Mouse (Mus musculus) ovary, adult 18-20 months (tissue): Measurements from ENCODE around the gene Cacna1c.

Experiments
- DNase-seq: peaks from one replicate; pipeline ENCODE4 v3.0.0; 2022; ENCODE audit warnings: low spot score, mixed read lengths

Gene Cacna1c

DNA sequence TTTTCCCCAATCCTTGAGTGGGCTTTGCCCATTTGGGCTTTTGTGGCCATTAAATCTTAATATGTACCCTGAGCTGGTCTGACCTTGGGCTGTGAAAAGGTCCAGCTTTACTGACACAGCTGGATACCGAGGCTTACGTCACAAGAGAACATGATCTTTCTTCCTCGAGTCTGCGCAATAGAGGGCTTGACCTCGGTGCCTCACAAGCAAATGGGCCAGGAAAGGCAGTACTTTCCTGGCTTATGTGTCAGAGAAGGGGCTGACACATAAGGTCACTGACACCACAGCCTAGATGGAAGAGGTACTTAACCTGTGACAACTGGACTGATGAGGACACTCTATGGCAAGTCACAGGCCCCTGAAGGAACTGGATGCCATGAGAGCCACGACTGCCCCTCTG, 453.5 kb downstream of the Cacna1c start:
- no peak for DNase-seq

- DNase-seq = no peak
Measured at GRCm38 (mm10) chr6:118741841-118742240, 454.4 kb downstream of the Cacna1c start.

- no peak for DNase-seq
Measured at GRCm38 (mm10) chr6:118739961-118740599, 456.1 kb downstream of the Cacna1c start.

GRCm38 (mm10) chr6:118739344-118739743, 456.9 kb downstream of the Cacna1c start:
- no peak for DNase-seq

GRCm38 (mm10) chr6:118738656-118739055, 457.6 kb downstream of the Cacna1c start:
- no peak for DNase-seq

GRCm38 (mm10) chr6:118737078-118737477, 459.1 kb downstream of the Cacna1c start:
- DNase-seq = no peak

GRCm38 (mm10) chr6:118736491-118736890, 459.7 kb downstream of the Cacna1c start:
- DNase-seq = no peak

- DNase-seq = no peak
Measured at GRCm38 (mm10) chr6:118735145-118735544, 461.1 kb downstream of the Cacna1c start.

DNA sequence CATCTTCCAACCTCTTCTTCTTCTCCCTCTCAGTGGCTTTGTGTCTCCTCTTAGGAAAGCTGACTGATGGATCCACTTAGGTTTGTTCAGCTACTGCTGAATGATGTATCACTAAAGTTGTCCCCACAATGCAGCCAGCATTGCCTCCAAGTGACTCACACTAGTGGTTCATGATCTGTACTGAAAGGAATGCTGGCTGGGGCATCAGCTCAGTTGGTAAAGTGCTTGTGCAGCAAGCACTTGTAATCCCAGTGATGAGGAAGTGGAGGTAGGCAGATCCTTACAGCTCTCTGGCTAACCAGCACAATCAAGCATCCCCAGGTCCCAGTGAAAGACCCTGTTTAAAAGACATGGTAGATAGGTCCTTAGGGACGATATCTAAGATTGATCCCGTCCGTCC, 464.3 kb downstream of the Cacna1c start:
- DNase-seq = no peak

- DNase-seq = no peak
Measured at GRCm38 (mm10) chr6:118724908-118725307, 471.3 kb downstream of the Cacna1c start.

GRCm38 (mm10) chr6:118724388-118724787, 471.8 kb downstream of the Cacna1c start:
- DNase-seq = no peak

DNA sequence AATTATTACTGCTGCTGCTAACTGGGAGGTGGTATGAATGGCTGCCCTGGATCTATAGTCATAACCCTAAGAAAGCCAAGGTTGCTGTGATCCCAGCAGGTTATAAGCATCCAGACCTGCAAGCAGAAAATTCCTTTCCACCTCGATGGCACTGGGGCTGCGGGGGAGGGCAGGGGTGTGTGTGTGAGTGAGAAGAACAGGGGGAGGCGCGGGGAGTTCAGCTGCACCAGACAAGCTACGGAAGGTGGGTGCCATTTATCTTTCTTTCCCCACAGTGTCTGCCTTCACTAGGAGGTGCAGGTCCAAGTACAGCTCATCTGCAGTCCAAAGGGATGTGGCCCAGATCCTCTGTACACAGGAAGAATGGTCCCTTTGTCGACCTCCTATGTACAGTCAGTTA, 473.9 kb downstream of the Cacna1c start:
- DNase-seq = no peak

GRCm38 (mm10) chr6:118719486-118719885, 476.7 kb downstream of the Cacna1c start:
- DNase-seq = no peak

- no peak for DNase-seq
Measured at GRCm38 (mm10) chr6:118713286-118713685, 482.9 kb downstream of the Cacna1c start.

DNA sequence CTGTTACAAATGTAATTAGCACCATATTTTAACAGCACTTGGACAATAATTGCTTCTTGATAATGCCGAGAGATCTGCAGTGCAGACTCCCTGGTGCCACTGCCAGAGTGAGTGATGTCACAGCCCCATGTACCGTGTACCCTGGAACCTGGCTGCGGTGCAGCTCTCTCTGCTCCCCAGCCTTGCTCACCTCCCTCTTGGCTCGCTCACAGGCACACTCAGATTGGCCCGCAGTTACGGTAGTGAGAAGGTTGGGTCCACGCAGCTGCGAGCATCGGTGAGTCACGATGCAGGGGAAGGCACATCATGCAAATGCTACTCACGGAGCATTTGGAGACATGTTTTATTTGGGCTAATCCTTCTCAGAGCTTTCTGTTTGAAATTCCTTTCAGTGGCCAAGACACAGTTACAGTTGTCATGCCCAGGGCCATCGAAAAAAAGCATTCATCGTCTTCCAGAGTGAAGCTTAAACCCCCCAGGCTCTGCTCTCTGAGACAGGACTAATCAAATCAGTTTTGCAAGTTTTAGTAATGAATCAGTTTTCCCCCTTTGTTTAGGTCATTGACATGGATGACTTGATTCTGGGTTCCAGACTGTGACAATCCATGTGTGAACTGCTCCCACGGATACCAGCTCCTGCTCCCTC, 484.4 kb downstream of the Cacna1c start:
- DNase-seq = no peak

- no peak for DNase-seq
Measured at GRCm38 (mm10) chr6:118707066-118707465, 489.2 kb downstream of the Cacna1c start.

DNA sequence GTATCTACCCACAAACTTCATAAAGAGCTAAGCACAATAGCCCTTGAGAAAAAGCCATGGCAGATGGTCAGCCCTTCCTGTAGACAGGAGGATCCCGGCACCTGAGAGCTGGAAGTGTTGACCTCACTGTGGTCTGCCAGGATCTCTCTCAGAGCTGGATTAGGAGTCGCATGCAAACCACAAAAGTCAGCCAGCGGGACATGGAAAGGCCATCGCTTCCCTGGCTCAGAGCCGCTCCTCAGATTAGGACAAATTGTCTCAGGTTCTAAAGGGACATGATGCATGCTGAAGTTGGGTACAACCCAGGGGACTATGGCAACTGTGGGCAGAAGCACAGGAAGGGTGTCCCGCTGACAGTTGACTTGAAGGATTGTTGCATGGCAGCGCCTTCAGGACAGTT, 490.4 kb downstream of the Cacna1c start:
- DNase-seq = no peak

DNA sequence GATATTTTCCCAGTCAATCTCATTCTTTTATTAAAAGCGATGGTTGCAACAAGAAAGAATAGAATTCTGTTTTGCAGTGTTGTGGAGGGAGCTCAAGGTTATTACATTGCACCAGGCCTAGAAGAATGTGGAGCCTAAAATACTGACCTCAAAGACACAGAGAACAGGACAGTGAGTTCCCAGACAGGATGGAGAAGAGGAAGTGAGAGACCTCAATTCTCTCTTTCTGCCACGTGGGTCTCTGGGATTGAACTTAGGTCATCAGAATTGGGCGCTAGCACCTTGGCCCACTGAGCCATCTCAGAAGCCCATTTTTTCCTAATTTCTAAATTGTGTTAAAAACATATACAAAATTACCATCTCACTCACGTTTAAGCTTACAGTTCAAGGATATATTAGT, 501.6 kb downstream of the Cacna1c start:
- no peak for DNase-seq

DNA sequence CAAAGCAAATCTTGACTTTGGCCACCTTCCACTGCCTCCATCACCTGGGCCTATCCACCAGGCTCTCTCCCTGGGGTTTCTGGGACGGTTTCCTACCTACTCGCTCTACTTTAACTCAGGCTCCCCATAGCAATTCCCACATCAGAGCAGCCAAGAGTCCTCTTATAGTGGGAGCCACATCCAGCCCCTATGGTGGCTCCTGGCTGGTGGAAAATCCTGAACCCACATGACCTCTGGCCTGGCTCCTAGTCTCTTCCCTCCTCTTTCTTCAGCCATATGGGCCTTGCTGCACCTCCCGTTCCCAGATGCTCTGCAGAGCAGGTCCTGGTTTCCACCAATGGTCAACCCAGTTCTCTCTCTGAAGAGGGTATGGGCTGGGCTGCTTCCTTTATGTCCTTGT, 506.8 kb downstream of the Cacna1c start:
- no peak for DNase-seq

GRCm38 (mm10) chr6:118688856-118689255, 507.4 kb downstream of the Cacna1c start:
- no peak for DNase-seq

DNA sequence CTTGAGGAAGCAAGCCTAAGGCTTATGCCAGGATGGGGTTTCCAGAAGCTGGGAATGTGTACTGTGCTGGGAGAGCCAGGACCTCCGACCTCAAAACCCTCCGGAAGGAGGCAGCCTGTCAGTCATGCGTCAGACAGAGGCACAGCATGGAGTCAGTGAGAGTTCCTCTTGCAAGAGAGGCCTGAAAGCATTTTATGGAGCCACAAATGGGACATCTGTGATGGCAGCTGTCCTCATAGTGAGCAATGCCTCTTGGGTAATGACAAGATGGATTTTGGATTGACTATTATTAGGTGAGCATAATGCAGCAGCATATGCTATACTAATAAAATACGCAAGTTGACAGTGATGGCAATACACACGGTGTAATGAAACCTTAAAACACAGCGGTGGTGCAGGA, 515.4 kb downstream of the Cacna1c start:
- no peak for DNase-seq

- DNase-seq = no peak
Measured at GRCm38 (mm10) chr6:118678031-118678430, 518.2 kb downstream of the Cacna1c start.

GRCm38 (mm10) chr6:118677306-118677705, 518.9 kb downstream of the Cacna1c start:
- DNase-seq = no peak

- DNase-seq = no peak
Measured at GRCm38 (mm10) chr6:118674781-118675180, 521.4 kb downstream of the Cacna1c start.
